Mouse (Mus musculus) cerebellum, adult 9-11 months (tissue): ENCODE results near the gene Ergic1.

Experiments used
- DNase-seq: peaks from one replicate; pipeline ENCODE4 v3.0.0; 2022

Ergic1 gene

DNA sequence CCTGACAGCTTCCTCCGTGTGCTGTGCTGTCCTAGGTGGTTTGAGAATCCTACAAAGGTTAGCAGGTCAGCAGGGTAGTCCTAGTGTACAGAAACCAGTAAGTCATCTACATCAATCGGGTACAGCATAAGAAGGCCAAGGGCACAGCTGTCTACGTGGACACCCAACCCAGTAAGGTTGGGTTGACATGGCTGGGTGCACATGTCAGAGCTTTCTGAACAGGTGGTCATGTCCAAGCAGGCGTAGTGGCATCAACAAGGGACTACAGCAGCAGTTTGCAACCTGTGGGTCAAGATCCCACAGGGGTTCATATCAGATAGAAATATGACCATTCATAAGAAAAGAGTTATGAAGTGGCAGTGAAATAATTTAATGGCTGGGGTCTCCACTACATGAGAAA is 104.3 kb downstream of the Ergic1 start:
- no peak for DNase-seq

GRCm38 (mm10) chr17:26671268-26671667 is 110.0 kb downstream of the Ergic1 start:
- DNase-seq = no peak

GRCm38 (mm10) chr17:26675845-26676244 is 114.6 kb downstream of the Ergic1 start:
- no peak for DNase-seq

DNA sequence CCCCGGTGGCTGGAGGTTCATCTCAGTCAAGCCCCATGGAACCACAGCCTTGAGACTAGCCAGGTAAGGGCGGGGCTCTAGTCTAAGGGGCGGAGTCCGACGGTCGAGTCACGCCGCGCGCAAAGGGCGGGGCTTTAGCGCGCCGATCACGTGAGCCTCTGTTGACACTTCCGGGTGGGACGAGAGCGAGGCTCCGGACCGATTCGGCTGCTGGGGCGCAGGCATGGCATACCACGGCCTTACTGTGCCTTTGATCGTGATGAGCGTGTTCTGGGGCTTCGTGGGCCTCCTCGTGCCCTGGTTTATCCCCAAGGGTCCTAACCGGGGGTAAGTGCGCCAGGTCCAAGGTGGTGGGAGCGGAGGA is 114.9 kb downstream of the Ergic1 start:
- peak; percentile 94 for DNase-seq

DNA sequence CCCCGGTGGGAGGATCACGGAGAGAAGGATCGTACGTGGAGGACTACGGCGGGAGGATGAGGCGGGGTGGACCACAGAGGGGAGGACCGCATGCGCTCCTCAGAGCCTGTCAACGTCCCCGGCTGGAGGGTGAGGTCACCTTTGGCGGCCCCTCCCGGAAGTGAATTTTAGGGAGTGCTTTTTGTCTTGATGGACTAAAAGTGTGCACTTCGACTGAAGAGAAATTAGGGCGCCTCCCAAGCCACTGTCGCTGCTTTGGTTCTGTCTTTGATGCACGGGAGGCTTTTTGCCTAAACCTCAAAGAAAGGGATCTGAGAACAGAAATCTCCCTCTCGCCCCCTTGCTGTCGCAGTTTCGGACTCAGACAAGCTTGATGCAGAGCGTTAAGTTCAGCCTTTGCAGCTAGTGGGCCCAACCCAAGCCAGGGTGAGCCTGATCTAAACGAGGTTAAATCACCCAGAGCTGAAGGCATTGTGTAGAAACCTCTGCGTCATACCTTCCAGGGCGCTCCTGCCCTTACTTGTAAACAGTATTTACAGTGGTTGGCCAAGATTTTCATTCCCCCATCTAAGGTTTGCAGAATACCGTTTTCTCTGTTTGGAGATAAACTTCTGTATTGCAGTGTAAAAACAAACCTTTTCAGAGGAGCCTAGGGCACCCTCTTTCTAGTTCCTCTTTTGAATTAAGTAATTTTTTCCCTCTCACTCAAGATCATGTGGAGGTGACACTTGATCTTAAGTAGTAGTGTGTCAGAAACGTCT is 115.5 kb downstream of the Ergic1 start:
- peak; percentile 88 for DNase-seq

GRCm38 (mm10) chr17:26677711-26678637 is 116.7 kb downstream of the Ergic1 start:
- DNase-seq = no peak

DNA sequence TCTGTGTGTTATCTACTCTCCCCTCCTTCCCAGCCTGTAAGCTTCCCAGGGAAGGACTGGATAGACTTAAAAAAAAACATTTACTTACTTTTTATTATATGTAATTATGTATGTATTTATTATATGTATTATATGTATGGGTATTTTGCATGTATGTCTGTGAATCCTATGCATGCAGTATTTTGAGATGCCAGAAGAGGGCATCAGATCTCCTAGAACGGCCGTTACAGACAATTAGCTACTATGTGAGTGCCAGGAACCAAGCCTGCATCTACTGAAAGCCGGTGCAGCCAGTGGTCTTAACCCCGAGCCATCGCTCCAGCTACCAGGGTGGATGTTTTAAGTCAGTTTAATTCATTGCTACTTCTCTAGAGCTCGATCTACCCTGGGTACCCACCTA is 120.0 kb downstream of the Ergic1 start:
- no peak for DNase-seq

DNA sequence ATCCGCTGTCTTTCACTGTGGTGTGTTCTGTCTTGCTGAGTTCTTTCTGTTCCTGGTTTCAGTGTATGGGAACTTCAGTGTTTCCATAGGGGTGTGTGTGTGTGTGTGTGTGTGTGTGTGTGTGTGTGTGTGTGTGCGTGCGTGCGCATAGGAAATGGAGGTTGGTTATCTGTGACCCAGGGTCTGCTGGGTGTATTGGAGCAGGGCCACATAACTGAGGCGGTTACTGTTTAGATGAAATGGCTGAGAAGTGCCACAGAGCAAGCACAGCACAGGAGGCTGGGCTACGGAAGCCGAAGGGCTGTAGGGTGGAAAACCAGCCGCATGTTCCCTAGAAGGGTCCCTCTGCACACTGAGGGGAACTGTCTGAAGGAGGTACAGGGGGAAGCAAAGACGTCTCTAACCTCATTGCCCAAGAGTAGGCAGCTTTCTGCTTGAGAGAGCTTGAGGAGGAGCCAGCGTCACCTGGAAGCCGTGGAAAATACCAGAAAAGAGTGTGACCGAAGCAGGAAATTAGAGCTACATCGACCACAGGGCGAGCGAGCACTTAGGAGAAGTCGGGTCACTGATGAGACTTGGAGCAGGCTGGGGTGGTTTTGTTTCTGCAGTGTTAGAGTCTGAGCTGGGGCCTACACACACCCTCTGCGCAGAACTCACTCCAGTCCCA is 125.2 kb downstream of the Ergic1 start:
- DNase-seq = no peak

DNA sequence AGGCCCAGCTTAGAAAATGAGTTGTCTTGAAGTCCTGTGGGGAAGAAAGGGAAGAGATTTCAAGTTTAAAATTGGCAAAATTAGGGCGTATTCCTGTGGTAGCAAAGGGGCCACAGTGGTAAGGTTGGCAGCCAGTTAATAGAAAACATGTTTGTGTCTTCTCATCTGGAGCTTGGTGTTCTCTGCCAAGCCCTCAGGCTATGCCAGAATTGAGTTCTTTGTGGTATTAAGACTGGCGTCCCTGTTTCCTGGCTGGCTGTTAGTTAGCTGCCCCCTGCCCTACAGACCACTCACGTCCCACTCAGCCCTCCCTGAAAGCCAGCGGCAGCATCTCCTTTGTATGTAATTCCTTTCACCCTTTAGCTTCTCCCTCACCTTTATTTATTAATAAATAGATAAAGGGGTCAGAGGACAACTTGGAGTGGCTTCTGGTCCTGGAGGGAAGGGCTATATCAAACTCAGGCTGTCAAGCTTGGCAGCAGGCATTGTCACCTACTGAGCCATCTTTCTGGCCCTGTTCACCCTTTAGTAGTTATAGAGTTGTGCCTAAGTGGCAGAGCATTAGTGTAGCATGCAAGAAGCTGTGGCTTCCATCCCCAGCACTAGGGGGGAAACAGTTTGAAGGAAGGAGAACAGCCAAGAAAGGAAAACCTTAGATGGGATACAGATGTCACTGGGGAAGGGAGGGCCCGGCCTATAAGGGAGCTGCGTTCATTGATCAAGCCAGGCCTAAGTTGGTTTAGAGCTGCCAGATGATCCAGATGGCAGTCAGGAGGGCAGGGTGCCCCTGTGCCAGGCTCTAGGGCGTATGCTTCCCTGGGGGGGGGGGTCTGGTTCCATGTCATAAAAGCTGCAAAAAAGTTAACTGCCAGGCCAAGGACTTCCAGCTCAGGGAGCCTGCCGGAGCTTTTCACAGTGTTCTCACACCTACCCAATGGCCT is 127.8 kb downstream of the Ergic1 start:
- no peak for DNase-seq

DNA sequence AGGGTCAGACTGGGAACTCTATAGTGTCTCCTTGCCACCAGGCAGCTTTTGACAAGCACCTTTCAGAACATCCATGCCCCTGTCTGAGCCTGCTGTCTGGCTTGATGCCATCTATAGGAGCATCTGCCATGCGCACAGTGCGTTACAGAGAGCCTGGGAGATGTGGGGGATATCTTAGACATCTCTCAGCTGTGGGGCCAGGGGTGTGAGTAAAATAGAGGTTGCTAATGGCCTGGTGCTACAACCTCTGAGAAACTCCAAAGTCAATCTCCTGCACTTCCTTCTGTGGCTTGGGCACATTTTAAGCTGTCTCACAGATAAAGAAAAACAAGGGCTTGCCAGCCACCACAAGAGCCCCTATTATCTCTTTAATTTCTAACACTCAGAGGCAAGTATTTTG is 128.5 kb downstream of the Ergic1 start:
- no peak for DNase-seq

DNA sequence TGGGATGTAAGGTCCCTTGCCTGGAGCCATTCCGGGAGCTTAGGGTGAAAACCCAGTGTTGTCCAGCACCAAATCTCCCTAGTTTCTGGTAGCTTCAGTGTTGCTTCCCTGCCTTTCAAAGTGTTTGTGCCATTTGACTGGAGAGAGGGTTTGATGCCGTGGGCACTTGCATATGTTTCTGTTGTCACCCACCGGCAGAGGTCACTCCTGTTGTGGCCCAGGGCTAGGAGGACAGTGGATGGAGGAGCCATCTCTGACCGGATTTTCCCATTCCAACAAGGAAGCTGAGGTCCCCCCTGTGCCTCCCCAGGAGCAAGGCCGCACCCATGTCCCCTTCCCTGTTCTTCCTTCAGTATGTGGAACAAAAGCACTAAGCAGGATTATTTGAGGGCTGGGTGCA is 128.9 kb downstream of the Ergic1 start:
- no peak for DNase-seq

DNA sequence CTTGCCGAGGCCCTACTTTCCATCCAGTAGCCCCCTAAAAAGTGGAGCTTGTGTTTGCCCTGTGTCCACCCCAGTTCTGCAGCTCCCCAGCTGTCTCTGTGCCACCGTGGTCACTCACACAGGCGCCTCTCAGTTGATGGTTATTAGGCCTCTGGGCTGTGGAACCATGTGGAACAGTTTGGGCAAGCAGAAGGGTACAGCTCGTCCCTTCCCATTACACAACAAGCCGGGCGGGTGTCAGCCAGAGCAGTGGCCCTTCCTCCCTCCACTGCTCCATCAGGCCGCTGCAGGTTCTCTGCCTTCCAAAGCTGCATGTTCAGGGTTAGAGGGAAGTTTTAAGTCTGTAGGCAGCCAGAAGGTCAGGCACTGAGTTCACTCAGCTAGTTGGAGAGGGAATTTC is 129.8 kb downstream of the Ergic1 start:
- DNase-seq = no peak

GRCm38 (mm10) chr17:26693424-26693823 is 132.1 kb downstream of the Ergic1 start:
- DNase-seq = peak; percentile 85

DNA sequence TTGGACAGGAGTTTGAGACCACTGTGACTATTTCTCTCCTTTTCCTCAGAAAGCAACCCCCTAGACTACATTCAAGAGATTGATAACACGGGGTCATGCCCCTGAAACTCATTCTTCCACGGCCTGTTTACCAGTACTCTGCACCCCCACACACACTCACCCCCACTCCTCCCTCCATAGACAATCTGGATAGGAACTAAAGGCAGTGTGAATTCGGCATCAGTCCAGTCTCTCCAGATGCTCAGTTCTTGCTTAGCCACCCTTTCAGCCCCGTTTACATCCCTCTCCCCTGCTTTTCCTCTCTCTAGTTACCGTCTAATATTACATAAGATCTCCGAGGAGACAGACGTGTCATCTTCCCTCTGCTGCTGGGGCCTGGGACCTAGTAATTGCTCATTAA is 132.9 kb downstream of the Ergic1 start:
- no peak for DNase-seq

GRCm38 (mm10) chr17:26695193-26695592 is 133.9 kb downstream of the Ergic1 start:
- no peak for DNase-seq

DNA sequence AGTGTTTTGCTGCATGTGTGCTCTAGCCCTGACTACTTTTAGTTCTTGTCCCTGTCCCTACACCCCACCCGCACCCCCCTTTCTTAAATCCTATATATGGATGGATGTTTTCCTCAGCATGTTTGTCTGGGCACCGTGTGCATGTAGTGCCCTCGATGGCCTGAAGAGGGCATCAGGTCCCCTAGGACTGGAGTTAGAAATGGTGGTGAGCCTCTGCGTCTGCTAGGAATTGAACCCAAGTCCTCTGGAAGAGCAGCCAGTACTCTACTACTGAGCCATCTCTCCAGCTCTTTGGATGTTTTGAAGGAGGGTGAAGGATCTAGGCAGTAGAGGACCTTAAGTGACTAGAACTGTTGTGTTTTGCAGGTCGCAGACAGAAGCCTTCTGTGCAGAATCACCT is 137.6 kb downstream of the Ergic1 start:
- no peak for DNase-seq

DNA sequence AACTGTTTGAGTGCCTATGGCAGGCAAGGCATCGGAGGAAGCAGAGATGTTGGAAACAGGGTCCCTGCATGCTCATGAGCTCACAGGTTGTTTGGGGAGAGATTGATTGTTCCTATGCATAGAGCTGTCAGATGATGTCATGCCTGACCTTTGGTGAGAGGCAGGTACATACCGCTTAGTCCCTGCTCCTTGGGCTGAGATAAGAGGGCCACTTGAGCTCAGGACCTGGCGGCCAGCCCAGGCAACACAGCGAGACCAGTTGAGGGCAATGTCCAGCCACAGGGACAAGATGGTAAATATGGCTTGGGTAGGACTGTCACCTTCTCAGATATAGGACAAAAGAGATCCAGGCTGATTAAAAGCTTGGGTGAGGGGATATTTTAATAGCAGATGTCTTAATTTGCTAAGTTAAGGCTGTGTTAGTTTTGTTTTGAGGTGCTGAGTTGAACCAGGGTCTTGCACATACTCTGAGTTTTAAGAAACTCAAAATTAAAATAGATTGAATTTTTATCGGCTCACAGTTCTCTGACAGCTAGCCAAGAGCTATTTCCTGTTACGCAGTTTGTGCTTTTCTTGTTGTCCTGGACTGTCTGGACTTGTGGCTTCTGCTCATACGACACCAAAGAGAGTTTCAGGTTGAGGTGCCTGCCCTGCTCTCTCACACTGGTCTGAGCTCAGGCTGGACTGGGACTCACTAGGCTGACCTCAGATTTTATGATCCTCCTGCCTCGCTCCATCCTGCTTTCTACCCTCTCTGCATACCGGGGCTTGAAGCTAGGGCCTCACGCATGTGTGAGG is 138.7 kb downstream of the Ergic1 start:
- DNase-seq = peak; percentile 71

- no peak for DNase-seq
Observed at GRCm38 (mm10) chr17:26701565-26701964, 140.3 kb downstream of the Ergic1 start.

DNA sequence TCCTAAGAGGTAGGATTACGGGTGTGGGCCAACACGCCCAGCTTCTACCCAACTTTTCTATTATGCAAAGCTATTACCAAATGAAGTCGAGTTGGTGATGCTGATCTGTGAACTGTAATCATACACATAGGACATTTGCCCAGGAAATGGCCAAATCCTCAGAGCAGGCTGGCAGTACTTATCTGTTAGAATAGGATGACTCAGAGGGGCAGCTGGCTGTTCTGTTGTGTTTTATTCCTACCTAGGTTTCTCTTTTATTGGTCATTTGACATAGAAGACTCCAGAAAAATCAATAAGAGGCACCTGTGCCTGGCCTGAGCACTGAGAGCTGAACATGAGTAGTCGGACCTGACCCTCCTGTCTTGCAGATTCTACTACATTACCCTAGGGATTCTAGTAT is 141.3 kb downstream of the Ergic1 start:
- DNase-seq = peak; percentile 31

- DNase-seq = peak; percentile 70
Observed at GRCm38 (mm10) chr17:26703671-26704070, 142.4 kb downstream of the Ergic1 start.
